Mouse (Mus musculus): ENCODE results near the gene Rapgef2.

DNA sequence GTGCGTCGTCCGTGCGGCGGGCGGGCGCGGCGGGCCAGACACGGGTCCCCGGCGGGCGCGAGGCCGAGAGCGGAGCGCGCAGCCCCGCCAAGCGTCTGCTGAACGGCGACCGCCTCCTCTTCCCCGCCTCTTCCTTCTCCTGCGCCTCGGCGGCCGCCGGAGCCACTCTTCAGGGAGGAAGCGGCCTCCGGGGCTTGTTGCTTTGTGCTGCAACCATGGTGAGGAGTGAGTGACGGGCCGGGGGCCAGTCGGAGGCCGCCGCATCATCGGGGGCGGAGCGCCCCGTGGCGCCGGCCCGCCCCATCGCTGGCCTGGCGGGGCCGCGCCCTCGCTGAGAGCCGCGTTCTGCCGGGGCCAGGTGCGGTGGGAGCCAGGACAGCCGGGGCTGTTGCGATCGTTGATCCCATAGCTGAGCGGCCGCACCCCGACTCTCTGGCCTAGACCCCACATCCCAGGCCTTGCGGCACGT lies 825 bp upstream of the Rapgef2 start:
- no peak for TF ChIP-seq EP300 (IDR thresholded peaks at IDR 0.05; ENCODE audit: low read depth)
- no peak for TF ChIP-seq CTCF (IDR thresholded peaks at IDR 0.05; ENCODE audit: low read depth)

Measured in liver, embryonic 14.5 days (tissue).